Mouse (Mus musculus): ENCODE data around the gene Smim27. TPM values are rescaled to one million over a fixed set of nuclear protein-coding genes. Genes with fewer than 3 reads are reported as not detected.
A peak's percentile ranks its signal among the peaks of the same experiment; 100 is the strongest.

The Smim27 gene
- total and polyA plus RNA-seq, 2 experiments from 2014 or later, result 0.65 to 49.4 TPM

DNA sequence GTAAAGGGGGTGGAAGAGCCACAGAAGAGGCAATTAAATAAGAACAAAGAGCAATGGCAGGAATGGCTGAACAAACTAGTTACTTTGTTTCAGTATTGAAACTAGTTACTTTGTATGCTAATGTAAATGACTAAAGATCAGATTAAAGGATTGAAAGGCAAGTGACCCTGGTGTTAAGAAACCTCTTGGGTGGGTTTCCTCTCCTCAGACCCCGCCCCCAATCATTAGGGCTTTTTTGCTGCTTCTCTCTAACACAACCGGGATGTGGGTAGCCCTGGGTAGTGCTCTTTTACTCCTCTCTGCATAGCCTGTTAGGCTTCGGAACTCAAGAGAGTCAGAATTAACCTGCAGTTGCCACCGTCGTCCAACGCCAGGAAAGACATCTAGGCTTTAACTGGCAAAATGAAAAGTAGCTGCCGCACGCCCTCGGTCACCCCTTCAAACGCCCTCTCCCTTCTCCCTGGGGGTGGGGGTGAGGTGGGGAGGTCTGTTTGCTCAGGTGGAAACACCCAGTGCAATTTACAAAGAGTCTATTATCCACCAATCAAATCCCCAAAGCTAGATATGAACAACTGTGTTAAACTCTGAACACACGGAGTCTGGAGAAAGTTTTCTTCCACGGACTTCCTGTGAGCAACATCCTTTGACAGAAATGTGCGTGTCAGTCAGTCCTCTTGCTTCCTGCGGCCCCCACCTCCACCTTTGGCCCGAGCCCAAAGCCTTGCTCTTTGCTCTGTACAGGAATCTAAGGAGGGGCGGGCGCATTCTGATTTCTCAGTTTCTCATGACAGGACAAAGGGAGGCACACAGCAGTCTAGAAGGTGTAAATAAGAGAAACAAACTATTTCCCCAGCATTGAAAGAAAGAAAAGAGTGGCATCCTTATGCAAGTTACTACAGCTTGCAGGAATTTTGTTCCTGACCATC lies 30.6 kb upstream of the Smim27 start:
- peaks cover 4% of the 10 kb centered on the region for H3K4me1 ChIP-seq (ENCODE audit: control insufficient read depth, insufficient read depth)
- peak overlapping the region; percentile 86 for H3K4me3 ChIP-seq (ENCODE audit: low read depth, low read length)
- H3K27me3 ChIP-seq (ENCODE audit: control insufficient read depth, insufficient read depth, low read length), result no peaks in the 10 kb centered on the region
- peak overlapping the region; percentile 88 for H3K27ac ChIP-seq (ENCODE audit: low read depth)
- ATAC-seq (ENCODE audit: insufficient read depth, low read depth) (peak; percentile 82), DNase-seq (ENCODE audit: low spot score) (peak; percentile 62)
- no peak for TF ChIP-seq EP300 (IDR thresholded peaks at IDR 0.05; ENCODE audit: low read depth)
- TF ChIP-seq CTCF (IDR thresholded peaks at IDR 0.05; ENCODE audit: low read depth), result no peak
- WGBS, result 1% methylated on average over 17 of the region's 17 CpGs
- H3K36me3 ChIP-seq (replicated peaks; ENCODE audit: control insufficient read depth, insufficient read depth, low read length), result peaks cover 3% of the 10 kb centered on the region; the same call in 1 of the 2 replicates
- H3K9me3 ChIP-seq (replicated peaks; ENCODE audit: control insufficient read depth, low read length), result no peaks in the 10 kb centered on the region
- H3K4me2 ChIP-seq (ENCODE audit: low read depth, low read length), result peak overlapping the region; percentile 94
- peak overlapping the region; percentile 74 for H3K9ac ChIP-seq (replicated peaks; ENCODE audit: low read depth, low read length)

DNA sequence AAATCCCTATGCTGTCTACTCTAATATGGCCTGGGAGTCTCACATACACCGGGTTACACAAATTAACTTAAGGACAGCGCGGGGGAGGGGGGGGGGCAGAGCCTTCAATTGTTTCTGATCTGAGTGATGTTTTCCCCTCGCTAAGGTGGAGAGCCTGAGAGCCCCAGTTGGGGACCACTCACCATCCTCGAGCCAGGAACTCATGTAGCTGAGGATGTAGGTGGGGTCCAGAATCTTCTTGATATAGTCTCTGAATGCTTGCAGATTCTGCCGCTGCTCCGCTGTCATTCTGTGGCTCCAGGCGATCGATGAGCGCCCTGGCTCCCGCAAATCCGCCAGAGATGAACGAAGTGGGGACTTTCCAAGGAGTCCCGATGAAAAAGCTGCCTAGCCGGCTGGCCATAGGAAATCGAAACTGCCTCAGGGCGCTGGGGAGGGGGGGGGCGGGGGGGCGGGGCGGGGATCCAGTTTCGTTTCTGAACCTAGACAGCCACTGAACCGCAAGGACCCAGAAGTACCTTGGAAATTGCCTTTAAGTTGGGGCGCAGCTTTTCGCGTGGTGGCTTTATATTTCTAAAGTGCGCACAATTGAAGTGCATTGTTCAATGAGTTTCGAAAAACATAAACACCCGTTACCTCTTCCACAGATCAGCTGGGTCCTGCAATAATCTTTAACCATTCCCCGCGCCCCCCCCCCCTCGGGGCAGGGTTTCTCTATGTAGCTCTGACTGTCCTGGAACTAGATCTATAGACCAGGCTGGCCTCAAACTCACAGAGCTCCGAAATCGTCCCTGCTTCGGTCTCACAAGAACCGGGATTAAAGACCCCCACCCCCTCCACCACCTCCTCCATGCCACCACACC lies 29.7 kb upstream of the Smim27 start, which contains the start of gene Ddx58:
Ddx58 (minus strand) TSS at position 420 of the 863 bp plus-strand sequence.
- ATAC-seq (ENCODE audit: insufficient read depth, low read depth) (peak; percentile 71), DNase-seq (ENCODE audit: low spot score) (peak; percentile 65)
- no peak for TF ChIP-seq EP300 (IDR thresholded peaks at IDR 0.05; ENCODE audit: low read depth)
- TF ChIP-seq CTCF (IDR thresholded peaks at IDR 0.05; ENCODE audit: low read depth), result no peak
- Histone ChIP-seq H3K36me3 (replicated peaks; ENCODE audit: control insufficient read depth, insufficient read depth, low read length) (peaks cover 3% of the 10 kb centered on the region; the same call in 1 of the 2 replicates), H3K27ac (ENCODE audit: low read depth) (peak within 1 kb of the TSS; percentile 88), H3K27me3 (ENCODE audit: control insufficient read depth, insufficient read depth, low read length) (no peaks in the 10 kb centered on the region), H3K9ac (replicated peaks; ENCODE audit: low read depth, low read length) (peak within 1 kb of the TSS; percentile 74), H3K4me1 (ENCODE audit: control insufficient read depth, insufficient read depth) (peaks cover 4% of the 10 kb centered on the region), H3K9me3 (replicated peaks; ENCODE audit: control insufficient read depth, low read length) (no peaks in the 10 kb centered on the region), H3K4me2 (ENCODE audit: low read depth, low read length) (peak within 1 kb of the TSS; percentile 94), H3K4me3 (ENCODE audit: low read depth, low read length) (peak within 1 kb of the TSS; percentile 86)
- 3% methylated on average over 31 of the region's 35 CpGs for WGBS

DNA sequence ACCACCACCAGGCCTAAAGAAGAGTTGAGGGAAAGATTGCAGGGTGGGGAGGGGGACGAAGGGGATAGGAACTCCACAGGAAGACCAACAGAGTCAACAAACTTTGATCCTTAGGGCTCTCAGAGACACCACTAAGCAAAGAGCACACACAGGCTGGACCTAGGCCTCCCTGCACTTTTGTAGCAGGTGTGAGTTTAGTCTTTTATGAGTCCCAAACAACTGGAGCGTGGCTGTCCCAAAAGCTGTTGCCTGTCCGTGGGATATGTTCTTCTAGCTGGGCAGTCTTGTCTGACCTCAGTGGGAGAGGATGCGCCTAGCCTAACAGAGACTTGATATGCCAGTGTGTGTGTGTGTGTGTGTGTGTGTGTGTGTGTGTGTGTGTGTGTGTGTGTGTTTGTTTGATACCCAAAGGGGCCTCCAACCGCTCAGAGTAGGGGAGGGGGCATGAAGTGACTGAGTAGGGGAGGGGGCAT lies 29.1 kb upstream of the Smim27 start:
- TF ChIP-seq EP300 (IDR thresholded peaks at IDR 0.05; ENCODE audit: low read depth), result no peak
- no peak for TF ChIP-seq CTCF (IDR thresholded peaks at IDR 0.05; ENCODE audit: low read depth)
- Histone ChIP-seq H3K27me3 (ENCODE audit: control insufficient read depth, insufficient read depth, low read length) (no peaks in the 10 kb centered on the region), H3K9ac (replicated peaks; ENCODE audit: low read depth, low read length) (peak overlapping the region; percentile 74; the same call in 1 of the 2 replicates), H3K4me3 (ENCODE audit: low read depth, low read length) (peak overlapping the region; percentile 86), H3K4me2 (ENCODE audit: low read depth, low read length) (peak overlapping the region; percentile 94), H3K27ac (ENCODE audit: low read depth) (peak overlapping the region; percentile 88), H3K4me1 (ENCODE audit: control insufficient read depth, insufficient read depth) (peaks cover 4% of the 10 kb centered on the region), H3K36me3 (replicated peaks; ENCODE audit: control insufficient read depth, insufficient read depth, low read length) (no peaks in the 10 kb centered on the region; the same call in 1 of the 2 replicates), H3K9me3 (replicated peaks; ENCODE audit: control insufficient read depth, low read length) (no peaks in the 10 kb centered on the region)
- 63% methylated on average over 5 of the region's 5 CpGs for WGBS
- ATAC-seq (ENCODE audit: insufficient read depth, low read depth) (no peak), DNase-seq (ENCODE audit: low spot score) (no peak)

DNA sequence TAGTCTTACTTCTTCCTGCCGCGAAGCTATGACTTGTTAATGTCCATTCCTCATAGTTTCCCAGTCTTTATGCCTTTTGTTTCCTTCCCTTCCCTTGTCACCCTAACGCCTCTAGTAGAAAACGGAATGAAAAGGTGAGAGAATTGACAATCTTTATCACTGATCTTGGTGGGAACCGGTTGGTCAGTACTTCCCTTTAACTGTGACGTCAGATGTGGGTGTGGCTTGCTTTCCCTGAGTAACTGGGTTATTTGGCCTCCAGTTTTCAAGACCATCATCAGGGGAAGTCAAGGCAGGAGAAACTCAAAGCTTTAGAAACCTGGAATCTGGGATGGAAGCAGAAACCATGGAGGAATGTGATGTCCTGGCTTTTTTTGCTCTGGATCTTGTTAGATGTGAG lies 27.5 kb upstream of the Smim27 start:
- ATAC-seq (ENCODE audit: insufficient read depth, low read depth), result no peak
- H3K27me3 ChIP-seq (ENCODE audit: control insufficient read depth, insufficient read depth, low read length), result no peaks in the 10 kb centered on the region
- H3K4me2 ChIP-seq (ENCODE audit: low read depth, low read length), result no peak overlapping the region
- TF ChIP-seq EP300 (IDR thresholded peaks at IDR 0.05; ENCODE audit: low read depth), result no peak
- no peak for TF ChIP-seq CTCF (IDR thresholded peaks at IDR 0.05; ENCODE audit: low read depth)
- no peak overlapping the region for H3K27ac ChIP-seq (ENCODE audit: low read depth)
- peaks cover 4% of the 10 kb centered on the region for H3K4me1 ChIP-seq (ENCODE audit: control insufficient read depth, insufficient read depth)
- H3K4me3 ChIP-seq (ENCODE audit: low read depth, low read length), result no peak overlapping the region
- H3K9me3 ChIP-seq (replicated peaks; ENCODE audit: control insufficient read depth, low read length), result no peaks in the 10 kb centered on the region
- H3K36me3 ChIP-seq (replicated peaks; ENCODE audit: control insufficient read depth, insufficient read depth, low read length), result no peaks in the 10 kb centered on the region; the same call in 1 of the 2 replicates
- 49% methylated on average over 6 of the region's 6 CpGs for WGBS
- no peak for DNase-seq (ENCODE audit: low spot score)
- H3K9ac ChIP-seq (replicated peaks; ENCODE audit: low read depth, low read length), result no peak overlapping the region

DNA sequence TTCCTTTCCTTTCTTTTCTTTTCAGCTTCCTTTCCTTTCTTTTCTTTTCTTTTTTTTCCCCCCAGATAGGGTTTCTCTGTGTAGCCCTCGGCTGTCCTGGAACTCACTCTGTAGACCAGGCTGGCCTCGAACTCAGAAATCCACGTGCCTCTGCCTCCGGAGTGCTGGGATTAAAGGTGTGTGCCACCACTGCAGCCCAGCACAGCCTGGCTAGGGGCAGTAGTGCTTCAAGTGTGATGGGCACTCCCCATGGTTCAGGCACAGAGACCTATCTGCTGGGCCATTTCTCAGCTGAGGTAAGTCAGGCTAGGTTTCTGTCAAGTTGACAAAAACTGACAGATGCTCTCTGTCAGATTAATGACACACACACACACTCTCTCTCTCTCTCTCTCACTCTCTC lies 26.4 kb upstream of the Smim27 start:
- no peak for ATAC-seq (ENCODE audit: insufficient read depth, low read depth)
- Histone ChIP-seq H3K27ac (ENCODE audit: low read depth) (no peak overlapping the region), H3K9ac (replicated peaks; ENCODE audit: low read depth, low read length) (no peak overlapping the region), H3K4me2 (ENCODE audit: low read depth, low read length) (no peak overlapping the region), H3K4me1 (ENCODE audit: control insufficient read depth, insufficient read depth) (peaks cover 4% of the 10 kb centered on the region), H3K36me3 (replicated peaks; ENCODE audit: control insufficient read depth, insufficient read depth, low read length) (no peaks in the 10 kb centered on the region), H3K27me3 (ENCODE audit: control insufficient read depth, insufficient read depth, low read length) (no peaks in the 10 kb centered on the region), H3K4me3 (ENCODE audit: low read depth, low read length) (no peak overlapping the region), H3K9me3 (replicated peaks; ENCODE audit: control insufficient read depth, low read length) (no peaks in the 10 kb centered on the region)
- DNase-seq (ENCODE audit: low spot score), result no peak
- TF ChIP-seq EP300 (IDR thresholded peaks at IDR 0.05; ENCODE audit: low read depth), result no peak
- WGBS, result 77% methylated on average over 4 of the region's 4 CpGs
